Mouse (Mus musculus) hindbrain, embryonic 12.5 days (tissue): ENCODE measurements around the gene Wnt11. TPM values are rescaled to one million over a fixed set of nuclear protein-coding genes. Genes with fewer than 3 reads are reported as not detected.

ENCODE experiments used
- ATAC-seq: fragments of 200-750 bp; cut with Nextera tagmentation; 2 replicates; pipeline ENCODE4 v1.8.0; 2017; ENCODE audit warnings: moderate TSS enrichment; ENCODE audit not compliant: low FRiP score
- H3K27ac ChIP-seq: fragments of 300-500 bp; sonication (generic); 2 replicates; pipeline ENCODE4 v1.5.1; 2016; ENCODE audit warnings: mild to moderate bottlenecking
- H3K27me3 ChIP-seq: fragments of 300-500 bp; sonication (generic); 2 replicates; pipeline ENCODE4 v1.6.1; 2016; ENCODE audit warnings: mild to moderate bottlenecking
- H3K36me3 ChIP-seq: fragments of 300-500 bp; sonication (generic); 2 replicates; pipeline ENCODE4 v1.6.1; 2016; ENCODE audit warnings: mild to moderate bottlenecking
- H3K4me1 ChIP-seq: fragments of 300-500 bp; sonication (generic); 2 replicates; pipeline ENCODE4 v1.6.1; 2016
- H3K4me2 ChIP-seq: fragments of 300-500 bp; sonication (generic); replicated peaks from 2 replicates; pipeline ENCODE4 v1.6.1; 2016; ENCODE audit warnings: mild to moderate bottlenecking
- H3K4me3 ChIP-seq: fragments of 300-500 bp; sonication (generic); 2 replicates; pipeline ENCODE4 v1.5.1; 2016; ENCODE audit warnings: mild to moderate bottlenecking
- H3K9ac ChIP-seq: fragments of 300-500 bp; sonication (generic); 2 replicates; pipeline ENCODE4 v1.6.1; 2016; ENCODE audit warnings: mild to moderate bottlenecking, moderate library complexity
- H3K9me3 ChIP-seq: fragments of 300-500 bp; sonication (generic); replicated peaks from 2 replicates; pipeline ENCODE4 v1.6.1; 2016; ENCODE audit warnings: mild to moderate bottlenecking
- WGBS: fragments of 180-500 bp; shearing (Covaris S2); methylation state at CpG from one replicate; pipeline ENCODE4 v1.1.7; 2016; 5-methylcytosine and 5-hydroxymethylcytosine counted together
- polyA plus RNA-seq: library from polyadenylated mRNA; unstranded; fragments of >200 nt; fragmentation: Nextera tagmentation; extraction: Ambion mirVana; gene quantifications from 2 replicates; pipeline ENCODE4 v1.2.1, GENCODE M21; 2016

Wnt11 gene
- polyA plus RNA-seq, 1 experiment from 2014 or later: 14.7 TPM

DNA sequence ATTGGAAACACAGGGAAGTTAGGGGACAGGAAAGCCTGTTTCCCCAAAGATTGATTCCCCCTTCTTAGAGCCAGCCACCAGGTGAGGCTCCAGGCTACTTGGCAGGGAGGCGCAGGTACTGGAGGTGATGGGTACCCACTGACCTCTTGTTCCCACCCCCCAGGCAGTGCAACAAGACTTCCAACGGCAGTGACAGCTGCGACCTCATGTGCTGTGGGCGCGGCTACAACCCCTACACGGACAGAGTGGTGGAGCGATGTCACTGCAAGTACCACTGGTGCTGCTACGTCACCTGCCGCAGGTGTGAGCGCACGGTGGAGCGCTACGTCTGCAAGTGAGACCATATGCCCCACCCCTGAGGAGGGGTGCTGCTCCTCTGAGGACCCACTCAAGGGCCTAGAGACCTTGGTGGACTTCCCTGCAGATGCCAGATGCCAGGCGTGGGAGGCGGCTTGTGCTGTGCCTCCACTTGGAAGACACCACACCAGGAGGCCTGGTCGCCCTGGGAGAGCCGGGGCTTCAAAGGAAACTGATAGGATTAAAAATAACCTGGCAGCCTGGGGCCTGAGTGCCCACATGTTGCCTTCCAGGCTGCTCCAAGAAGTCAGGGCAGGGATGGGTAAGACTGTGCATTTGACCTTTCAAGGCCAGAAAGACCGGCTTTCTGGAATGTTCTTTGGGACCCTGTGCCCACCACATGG lies 18.2 kb downstream of the Wnt11 start:
- Histone ChIP-seq H3K4me1 (peaks cover 9% of the 10 kb centered on the region), H3K4me2 (no peak overlapping the region), H3K4me3 (no peak overlapping the region), H3K27ac (no peak overlapping the region), H3K27me3 (no peaks in the 10 kb centered on the region), H3K36me3 (no peaks in the 10 kb centered on the region), H3K9me3 (no peaks in the 10 kb centered on the region), H3K9ac (no peak overlapping the region)
- no peak for ATAC-seq
- 82% methylated on average over 18 of the region's 18 CpGs for WGBS

DNA sequence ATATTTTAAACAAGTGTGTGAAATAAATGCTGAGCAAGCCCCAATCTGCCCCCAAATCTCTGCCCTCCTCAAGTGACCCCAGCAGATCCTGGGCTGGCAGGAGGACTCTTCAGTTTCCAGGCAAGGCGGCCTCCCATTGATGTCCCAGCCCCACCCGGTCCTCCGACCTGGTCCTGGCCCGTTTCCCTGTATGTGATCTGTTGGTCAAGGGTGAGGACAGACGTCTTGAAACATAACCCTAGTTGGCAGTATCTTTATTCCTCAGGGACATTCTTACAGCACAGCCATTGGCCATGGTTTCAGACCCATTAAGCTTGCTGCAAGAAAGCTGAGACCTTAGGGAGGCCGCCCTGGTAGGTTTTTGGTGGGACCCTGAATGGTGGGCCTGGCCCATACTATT lies 18.9 kb downstream of the Wnt11 start:
- no peaks in the 10 kb centered on the region for H3K27me3 ChIP-seq
- H3K36me3 ChIP-seq: no peaks in the 10 kb centered on the region
- no peak overlapping the region for H3K27ac ChIP-seq
- no peak overlapping the region for H3K9ac ChIP-seq
- no peaks in the 10 kb centered on the region for H3K9me3 ChIP-seq
- H3K4me3 ChIP-seq: no peak overlapping the region
- 91% methylated on average over 6 of the region's 6 CpGs for WGBS
- ATAC-seq: no peak
- no peak overlapping the region for H3K4me2 ChIP-seq
- peaks cover 9% of the 10 kb centered on the region for H3K4me1 ChIP-seq

DNA sequence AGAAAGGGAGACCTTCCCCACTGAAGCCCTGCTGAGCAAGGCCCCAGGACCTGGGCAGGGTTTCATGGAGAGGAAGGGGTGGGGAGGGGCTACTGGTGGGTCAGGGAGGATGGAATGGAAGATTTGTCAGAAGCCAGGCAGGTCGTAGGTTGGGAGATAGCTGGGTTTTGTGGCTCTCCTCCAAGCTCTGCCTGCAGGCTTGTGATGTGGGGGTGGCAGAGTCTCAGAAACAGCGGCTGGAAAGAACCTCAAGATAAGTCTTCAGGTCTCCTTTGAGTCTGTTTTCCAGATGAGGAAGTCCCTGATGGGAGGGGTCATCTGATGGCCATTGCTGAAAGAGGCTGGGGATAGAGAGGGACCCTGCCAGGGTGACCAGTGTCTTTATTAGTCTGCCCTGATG lies 20.5 kb downstream of the Wnt11 start:
- WGBS: 71% methylated on average over 2 of the region's 2 CpGs
- H3K36me3 ChIP-seq: no peaks in the 10 kb centered on the region
- no peak overlapping the region for H3K4me2 ChIP-seq
- H3K27ac ChIP-seq: no peak overlapping the region
- peaks cover 9% of the 10 kb centered on the region for H3K4me1 ChIP-seq
- no peak overlapping the region for H3K4me3 ChIP-seq
- H3K9ac ChIP-seq: no peak overlapping the region
- H3K9me3 ChIP-seq: no peaks in the 10 kb centered on the region
- no peaks in the 10 kb centered on the region for H3K27me3 ChIP-seq
- ATAC-seq: no peak

DNA sequence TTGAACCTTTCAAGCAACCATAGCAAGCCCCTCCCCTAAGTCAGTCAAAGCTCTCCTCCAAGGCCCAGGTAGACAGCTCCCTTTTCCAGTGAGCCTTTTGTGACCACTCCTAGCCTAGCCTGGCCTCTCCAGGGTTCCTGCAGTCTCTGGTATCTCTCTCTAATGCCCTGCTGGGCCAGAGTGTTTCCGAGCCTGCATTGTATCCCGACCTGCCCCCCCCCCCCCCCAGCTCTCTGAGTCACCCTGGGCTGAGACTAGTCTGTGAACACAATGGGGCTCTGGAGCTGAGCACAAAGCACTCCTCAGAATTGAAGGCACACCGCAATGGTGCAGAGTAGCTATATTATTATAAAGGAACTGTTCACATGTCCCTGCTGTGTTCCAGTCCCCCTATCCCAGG lies 21.2 kb downstream of the Wnt11 start:
- Histone ChIP-seq H3K9me3 (no peaks in the 10 kb centered on the region), H3K27me3 (no peaks in the 10 kb centered on the region), H3K4me3 (no peak overlapping the region), H3K4me1 (peaks cover 11% of the 10 kb centered on the region), H3K4me2 (no peak overlapping the region), H3K27ac (no peak overlapping the region), H3K9ac (no peak overlapping the region), H3K36me3 (no peaks in the 10 kb centered on the region)
- no peak for ATAC-seq
- WGBS: 15% methylated on average over 3 of the region's 3 CpGs

DNA sequence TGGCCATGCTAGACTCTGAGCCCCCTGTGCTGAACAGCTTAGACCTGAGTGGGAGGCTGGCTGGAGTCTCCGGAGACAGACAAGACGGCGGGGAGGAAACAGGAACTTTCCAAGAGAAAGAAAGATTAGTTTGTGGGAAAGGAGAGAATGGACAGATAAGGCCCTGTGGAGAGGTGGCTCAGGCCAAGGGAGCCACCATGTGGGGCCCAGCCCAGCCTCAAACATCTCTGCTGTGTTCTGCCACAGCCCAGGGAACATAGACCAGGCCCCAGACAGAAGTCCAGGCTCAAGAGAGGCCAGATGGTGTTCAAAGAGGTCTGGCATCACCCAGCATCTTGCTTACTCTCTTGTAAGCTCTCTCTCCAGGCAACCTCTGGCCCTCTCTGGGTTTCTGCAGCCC lies 22.2 kb downstream of the Wnt11 start:
- no peak overlapping the region for H3K4me3 ChIP-seq
- ATAC-seq: no peak
- H3K4me2 ChIP-seq: no peak overlapping the region
- H3K9ac ChIP-seq: no peak overlapping the region
- H3K9me3 ChIP-seq: no peaks in the 10 kb centered on the region
- no peaks in the 10 kb centered on the region for H3K36me3 ChIP-seq
- H3K27me3 ChIP-seq: 0 out of 2 replicates have a peak, but pooled peaks cover 5% of the 10 kb centered on the region
- no peak overlapping the region for H3K27ac ChIP-seq
- WGBS: 67% methylated on average over 3 of the region's 3 CpGs
- peaks cover 14% of the 10 kb centered on the region for H3K4me1 ChIP-seq

DNA sequence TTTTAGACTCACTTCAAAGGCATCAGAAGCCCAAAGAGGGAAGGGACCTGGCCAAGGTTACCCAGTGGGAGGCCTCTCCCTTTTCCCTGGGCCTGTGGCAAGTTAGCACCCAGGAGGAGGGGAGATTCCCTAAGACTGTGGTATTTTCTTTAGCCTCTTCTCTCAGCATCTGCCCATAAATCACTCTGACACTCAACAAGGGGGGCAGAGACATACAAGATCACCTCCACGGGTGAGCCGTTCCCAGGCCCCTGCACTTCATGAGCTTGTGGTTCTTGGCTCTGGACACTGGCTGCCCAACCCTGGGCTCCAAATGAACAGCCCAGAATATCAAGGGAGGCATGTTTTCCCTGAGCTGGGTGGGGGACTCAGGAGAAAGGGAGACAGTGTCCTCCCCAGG lies 26.1 kb downstream of the Wnt11 start:
- no peak overlapping the region for H3K4me2 ChIP-seq
- no peak overlapping the region for H3K9ac ChIP-seq
- WGBS: 39% methylated on average over 2 of the region's 2 CpGs
- H3K27me3 ChIP-seq: 0 out of 2 replicates have a peak, but pooled peaks cover 5% of the 10 kb centered on the region
- H3K36me3 ChIP-seq: no peaks in the 10 kb centered on the region
- no peaks in the 10 kb centered on the region for H3K9me3 ChIP-seq
- no peak for ATAC-seq
- peaks cover 21% of the 10 kb centered on the region for H3K4me1 ChIP-seq
- no peak overlapping the region for H3K4me3 ChIP-seq
- H3K27ac ChIP-seq: no peak overlapping the region

GRCm38 (mm10) chr7:98862994-98863393 lies 28.1 kb downstream of the Wnt11 start:
- H3K9me3 ChIP-seq: no peaks in the 10 kb centered on the region
- no peak overlapping the region for H3K9ac ChIP-seq
- no peak for ATAC-seq
- no peak overlapping the region for H3K4me2 ChIP-seq
- H3K27ac ChIP-seq: no peak overlapping the region
- 76% methylated on average over 5 of the region's 5 CpGs for WGBS
- H3K4me1 ChIP-seq: peaks cover 28% of the 10 kb centered on the region
- 0 out of 2 replicates have a peak, but pooled peaks cover 5% of the 10 kb centered on the region for H3K27me3 ChIP-seq
- no peak overlapping the region for H3K4me3 ChIP-seq
- H3K36me3 ChIP-seq: no peaks in the 10 kb centered on the region

- 41% methylated on average over 9 of the region's 9 CpGs for WGBS
- H3K36me3 ChIP-seq: no peaks in the 10 kb centered on the region
- H3K27me3 ChIP-seq: 0 out of 2 replicates have a peak, but pooled peaks cover 5% of the 10 kb centered on the region
- no peak overlapping the region for H3K27ac ChIP-seq
- no peak for ATAC-seq
- H3K9me3 ChIP-seq: no peaks in the 10 kb centered on the region
- no peak overlapping the region for H3K4me2 ChIP-seq
- no peak overlapping the region for H3K9ac ChIP-seq
- peaks cover 35% of the 10 kb centered on the region for H3K4me1 ChIP-seq
- H3K4me3 ChIP-seq: no peak overlapping the region
These were observed 29.2 kb downstream of the Wnt11 start for GRCm38 (mm10) chr7:98863969-98864718.

DNA sequence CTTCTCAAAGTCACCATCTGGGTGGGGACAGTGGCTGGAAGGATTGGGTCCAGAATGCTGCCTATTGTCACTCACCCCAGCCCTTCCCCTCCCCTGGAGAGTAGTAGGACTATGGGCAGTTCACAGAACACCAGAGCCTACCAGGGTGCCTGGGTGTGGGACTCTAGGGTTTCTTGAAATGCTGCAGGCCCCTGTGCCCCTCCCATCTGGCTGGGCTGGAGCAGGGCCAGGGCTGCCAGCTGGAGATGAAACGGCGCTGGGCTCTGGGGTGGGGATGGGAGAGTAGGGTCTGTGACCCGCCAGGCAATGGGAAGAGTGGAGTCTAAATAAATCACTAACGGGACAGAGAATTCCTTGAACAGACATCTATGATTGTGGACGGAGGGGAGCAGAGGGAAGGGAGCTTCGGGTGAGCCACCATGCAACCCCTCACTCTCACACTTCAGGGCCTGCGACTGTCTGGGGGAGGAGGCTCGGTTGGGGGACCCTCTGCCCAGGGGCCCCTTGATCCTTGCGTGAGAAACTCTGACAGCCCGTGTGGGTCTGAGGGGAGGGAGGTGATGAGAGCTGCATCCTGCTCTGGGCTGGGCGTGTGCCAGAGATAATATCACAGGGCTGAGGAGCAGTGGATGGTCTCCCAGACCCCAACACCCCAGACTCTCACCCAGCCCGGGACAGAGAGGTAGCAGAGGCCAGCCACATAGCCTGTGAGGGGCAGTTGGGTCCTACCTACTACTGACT lies 32.3 kb downstream of the Wnt11 start:
- Histone ChIP-seq H3K4me2 (no peak overlapping the region), H3K4me1 (peaks cover 42% of the 10 kb centered on the region), H3K9ac (no peak overlapping the region), H3K27me3 (no peaks in the 10 kb centered on the region; the same call in 1 of the 2 replicates), H3K36me3 (no peaks in the 10 kb centered on the region), H3K4me3 (no peak overlapping the region), H3K27ac (0 out of 2 replicates have a peak overlapping the region, but pooled peaks have one; percentile 23), H3K9me3 (no peaks in the 10 kb centered on the region)
- ATAC-seq: peak; percentile 57
- 40% methylated on average over 12 of the region's 12 CpGs for WGBS

DNA sequence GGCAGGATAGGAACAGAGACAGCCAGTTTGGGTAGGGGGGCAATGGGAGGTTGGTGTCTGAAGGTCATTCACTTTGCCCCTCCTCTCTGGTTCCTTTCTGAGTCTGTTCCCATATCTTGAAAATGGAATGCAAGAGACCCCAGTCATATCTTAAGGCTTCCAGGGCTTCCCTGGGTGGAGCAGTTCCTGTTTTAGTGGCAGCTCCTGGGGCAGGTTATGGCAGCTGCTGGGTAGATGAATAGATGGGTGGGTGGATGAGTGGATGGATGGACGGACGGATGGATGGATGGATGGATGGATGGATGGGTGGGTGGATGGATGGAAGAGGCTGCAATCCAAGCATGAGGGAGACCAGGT lies 32.9 kb downstream of the Wnt11 start:
- 0 out of 2 replicates have a peak overlapping the region, but pooled peaks have one; percentile 23 for H3K27ac ChIP-seq
- H3K4me1 ChIP-seq: peaks cover 42% of the 10 kb centered on the region
- no peaks in the 10 kb centered on the region for H3K9me3 ChIP-seq
- no peak overlapping the region for H3K4me3 ChIP-seq
- 92% methylated on average over 2 of the region's 2 CpGs for WGBS
- no peaks in the 10 kb centered on the region; the same call in 1 of the 2 replicates for H3K27me3 ChIP-seq
- H3K36me3 ChIP-seq: no peaks in the 10 kb centered on the region
- no peak for ATAC-seq
- H3K9ac ChIP-seq: no peak overlapping the region
- no peak overlapping the region for H3K4me2 ChIP-seq

DNA sequence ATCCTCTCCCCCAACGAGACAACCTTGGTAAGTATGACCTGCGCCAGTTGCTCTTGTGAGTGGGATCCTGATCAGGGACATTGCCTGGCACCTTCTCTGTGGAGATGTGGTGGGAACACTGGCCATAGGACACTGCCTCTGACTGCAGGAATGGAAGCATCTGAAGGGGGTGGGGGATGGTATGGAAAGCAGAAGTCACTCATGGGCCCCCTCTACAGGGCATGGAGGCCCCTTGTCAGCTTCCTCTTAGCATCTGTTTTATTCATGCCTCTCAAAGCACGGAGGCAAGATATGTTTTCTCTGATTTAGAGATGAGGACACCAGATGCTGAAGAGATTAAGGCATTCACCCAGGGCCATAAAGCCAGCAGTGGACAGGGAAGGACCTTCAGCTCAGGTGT lies 34.2 kb downstream of the Wnt11 start:
- no peaks in the 10 kb centered on the region for H3K9me3 ChIP-seq
- H3K36me3 ChIP-seq: no peaks in the 10 kb centered on the region
- no peak overlapping the region for H3K4me2 ChIP-seq
- H3K27ac ChIP-seq: no peak overlapping the region
- peaks cover 40% of the 10 kb centered on the region for H3K4me1 ChIP-seq
- WGBS: 59% methylated on average over 3 of the region's 3 CpGs
- H3K4me3 ChIP-seq: no peak overlapping the region
- no peaks in the 10 kb centered on the region; the same call in 1 of the 2 replicates for H3K27me3 ChIP-seq
- no peak for ATAC-seq
- no peak overlapping the region for H3K9ac ChIP-seq

DNA sequence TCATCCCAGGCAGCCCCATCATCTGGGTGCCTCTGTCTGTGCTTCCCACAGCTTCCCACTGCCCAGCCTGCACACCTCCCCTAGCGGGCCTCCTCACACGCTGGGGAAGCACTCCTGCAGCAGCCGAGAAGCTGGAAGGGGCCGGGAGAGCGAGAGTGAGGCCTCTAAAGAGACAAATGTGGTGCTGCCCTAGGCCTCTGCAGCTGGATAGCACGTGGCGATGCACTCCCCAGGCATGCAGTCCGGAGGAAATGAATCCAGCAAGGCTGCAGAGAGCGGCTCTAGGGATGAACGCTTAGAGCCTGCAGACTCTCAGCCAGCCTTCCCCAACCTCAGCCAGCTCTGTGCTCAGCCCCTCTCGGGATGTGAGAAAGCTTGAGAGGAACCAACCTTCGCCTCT lies 35.9 kb downstream of the Wnt11 start:
- Histone ChIP-seq H3K4me2 (no peak overlapping the region), H3K27me3 (no peaks in the 10 kb centered on the region; the same call in 1 of the 2 replicates), H3K4me3 (no peak overlapping the region), H3K4me1 (peaks cover 38% of the 10 kb centered on the region), H3K27ac (no peak overlapping the region), H3K36me3 (no peaks in the 10 kb centered on the region), H3K9me3 (no peaks in the 10 kb centered on the region), H3K9ac (no peak overlapping the region)
- ATAC-seq: no peak
- WGBS: 21% methylated on average over 12 of the region's 12 CpGs
